ENCODE assay signal across 24 mouse cellular contexts in genomic region chr5:28043386-28043785, GRCm38 (mm10).
"Had no signal": no experiment of that assay in that cellular context is flagged by ENCODE, and none has a peak within 500 bp of the region (broad histone marks: within the 10 kb centered on the region; RNA-seq: fewer than 3 reads in every experiment).

No protein-coding gene starts in this region.

- H3K4me1 ChIP-seq: forebrain, embryonic 15.5 days; hindbrain, embryonic 15.5 days; limb, embryonic 10.5 days; limb, embryonic 12.5 days had no signal

- H3K9ac ChIP-seq: forebrain, embryonic 15.5 days; forebrain, postnatal 0 days; heart, embryonic 13.5 days; heart, embryonic 15.5 days; hindbrain, embryonic 13.5 days; hindbrain, embryonic 15.5 days; kidney, embryonic 15.5 days; limb, embryonic 12.5 days had no signal

- H3K27me3 ChIP-seq: forebrain, embryonic 15.5 days; heart, embryonic 13.5 days; heart, embryonic 15.5 days; hindbrain, embryonic 13.5 days; hindbrain, embryonic 15.5 days; kidney, embryonic 15.5 days; limb, embryonic 12.5 days had no signal

- DNase-seq: forebrain, postnatal 0 days; gastrocnemius, postnatal 14 days; gastrocnemius, postnatal 36 days; heart, adult 18-20 months; heart, postnatal 14 days; heart, postnatal 36 days; kidney, adult 11 months; kidney, adult 2 months; kidney, adult 9 months; kidney, postnatal 14 days; kidney, postnatal 36 days had no signal

- ATAC-seq: forebrain, embryonic 15.5 days; forebrain, postnatal 0 days; hindbrain, postnatal 0 days had no signal

- H3K36me3 ChIP-seq: forebrain, embryonic 15.5 days; heart, embryonic 13.5 days; heart, embryonic 15.5 days; hindbrain, embryonic 13.5 days; hindbrain, embryonic 15.5 days; kidney, embryonic 15.5 days; limb, embryonic 10.5 days; limb, embryonic 12.5 days had no signal

- H3K9me3 ChIP-seq: forebrain, embryonic 15.5 days; heart, embryonic 15.5 days; hindbrain, embryonic 15.5 days had no signal

- H3K4me3 ChIP-seq: forebrain, embryonic 15.5 days; heart, embryonic 13.5 days; heart, embryonic 15.5 days; hindbrain, embryonic 13.5 days; hindbrain, embryonic 15.5 days; kidney, embryonic 15.5 days; layer of hippocampus, adult 2 months; left cerebral cortex, adult 2 months; limb, embryonic 10.5 days; limb, embryonic 12.5 days had no signal

- H3K27ac ChIP-seq: forebrain, embryonic 15.5 days; heart, embryonic 13.5 days; heart, embryonic 15.5 days; hindbrain, embryonic 13.5 days; hindbrain, embryonic 15.5 days; hindbrain, postnatal 0 days; kidney, embryonic 15.5 days; kidney, postnatal 0 days; layer of hippocampus, adult 2 months; left cerebral cortex, adult 2 months; limb, embryonic 10.5 days; limb, embryonic 12.5 days had no signal

- H3K4me2 ChIP-seq: forebrain, embryonic 15.5 days; heart, embryonic 11.5 days; heart, embryonic 13.5 days; heart, embryonic 15.5 days; hindbrain, embryonic 13.5 days; hindbrain, embryonic 15.5 days; kidney, embryonic 15.5 days; limb, embryonic 12.5 days had no signal
